Mouse (Mus musculus) megakaryocyte-erythroid progenitor cell, adult 5-6 weeks (primary cell): ENCODE measurements around the gene Vtcn1. TPM values are rescaled to one million over a fixed set of nuclear protein-coding genes. Genes with fewer than 3 reads are reported as not detected.
A peak's percentile ranks its signal among the peaks of the same experiment; 100 is the strongest.

Experiments
- ATAC-seq: replicated peaks from 2 replicates; pipeline ENCODE4 v1.8.0; 2016; ENCODE audit warnings: mild to moderate bottlenecking, inconsistent platforms; ENCODE audit not compliant: severe bottlenecking, poor library complexity, low FRiP score, low TSS enrichment
- total RNA-seq, 2 experiments: library from RNA; stranded (forward) in 1 of 2; stranded (reverse) in 1 of 2; fragments of 200-1000, 215-1000 nt in 1 of 2; fragments of >200 nt in 1 of 2; fragmentation: Nextera tagmentation in 1 of 2; gene quantifications; 2 replicates each; pipeline ENCODE4 v1.2.3; 2014 to 2017

Gene Vtcn1
- total RNA-seq, 2 experiments from 2014 or later = not detected

DNA sequence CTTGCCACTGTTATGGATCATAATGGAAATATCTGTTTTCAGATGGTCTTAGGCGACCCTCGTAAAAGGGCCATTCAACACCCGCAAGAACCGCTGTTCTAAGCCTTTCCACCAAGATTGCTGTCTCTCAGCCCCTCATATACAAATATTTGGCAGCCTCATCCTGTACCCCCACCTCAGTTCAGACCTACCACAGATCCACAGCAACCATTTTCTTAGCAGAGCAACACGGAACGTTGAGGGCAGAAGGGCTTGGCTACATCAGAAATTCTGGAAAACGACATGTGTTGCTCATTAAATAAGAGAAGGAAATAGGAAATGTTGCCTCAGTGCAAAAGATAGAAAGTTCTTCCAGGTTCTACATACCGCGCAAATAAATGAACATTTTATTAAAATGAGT, 85.8 kb downstream of the Vtcn1 start:
- no peak for ATAC-seq

DNA sequence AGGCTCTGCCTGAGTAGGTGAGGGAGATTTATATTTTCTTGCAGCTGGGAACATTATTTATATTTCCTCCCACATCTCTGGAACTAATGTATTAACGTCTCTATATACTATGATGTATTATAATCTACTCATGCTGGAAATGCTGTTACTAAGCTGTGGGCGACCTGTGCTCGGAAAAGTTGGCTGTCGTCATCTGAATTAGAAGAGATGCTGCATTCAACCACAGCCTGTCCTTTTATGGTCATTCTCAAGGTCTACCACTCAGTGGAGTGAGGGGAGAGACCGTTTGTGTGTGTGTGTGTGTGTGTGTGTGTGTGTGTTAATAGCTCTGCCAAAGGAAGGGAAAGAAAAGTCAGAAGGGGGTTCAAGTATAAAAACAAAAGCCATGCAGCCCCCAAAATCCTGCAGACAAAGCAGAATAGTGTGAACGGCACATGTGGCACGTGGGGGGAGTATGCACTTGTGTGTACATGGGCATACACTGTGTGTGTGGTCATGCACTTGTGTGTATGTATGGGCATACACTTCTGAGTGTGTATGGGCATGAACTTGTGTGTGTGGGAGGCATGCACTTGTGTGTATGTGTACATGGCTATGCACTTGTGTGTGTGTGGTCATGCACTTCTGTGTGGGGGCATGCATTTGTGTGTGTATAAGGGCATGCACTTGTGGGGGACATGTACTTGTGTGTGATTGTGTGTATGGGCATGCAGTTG, 86.4 kb downstream of the Vtcn1 start:
- ATAC-seq = no peak

DNA sequence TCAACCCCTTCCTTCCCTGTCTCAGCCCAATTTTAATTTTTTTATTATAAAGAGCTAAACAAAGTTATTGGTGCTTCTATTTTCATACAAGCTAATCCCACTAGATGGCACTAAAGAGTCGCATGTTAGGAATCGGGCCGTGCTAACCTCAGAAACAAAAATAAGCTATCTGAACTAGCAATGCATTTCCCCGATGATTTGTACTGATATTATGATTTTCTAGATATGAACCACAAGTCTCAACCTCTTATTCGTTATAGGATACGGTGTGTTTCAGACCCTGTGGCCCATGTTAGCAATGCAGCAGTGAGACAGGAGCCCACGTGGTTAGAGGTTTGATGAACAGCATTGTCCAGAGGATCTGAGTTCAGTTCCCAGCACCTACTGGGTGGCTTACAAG, 91.6 kb downstream of the Vtcn1 start:
- ATAC-seq = peak; percentile 47

DNA sequence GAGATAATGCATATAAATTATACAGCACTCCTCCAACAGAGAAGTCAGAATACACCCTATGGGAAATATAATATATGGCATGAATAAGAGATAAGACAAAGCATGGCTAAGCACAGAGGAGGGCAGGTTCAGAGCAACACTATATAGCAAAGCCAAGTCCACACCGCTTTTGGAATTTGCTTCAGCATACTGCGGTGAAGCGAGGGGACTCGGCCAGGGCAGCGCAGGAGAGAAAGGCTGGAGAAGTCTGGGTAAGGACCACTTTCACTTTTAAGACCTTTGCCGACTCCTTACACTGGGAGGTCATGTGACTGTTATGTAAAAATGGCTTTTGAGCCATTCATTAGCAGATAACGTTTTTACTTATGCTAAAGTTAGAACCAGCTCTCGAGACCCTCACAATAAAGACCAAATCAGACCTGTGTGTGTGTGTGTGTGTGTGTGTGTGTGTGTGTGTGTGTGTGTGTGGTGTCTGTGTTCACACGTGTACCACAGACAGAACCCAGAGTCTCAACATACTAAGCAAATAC, 95.4 kb downstream of the Vtcn1 start:
- ATAC-seq = 0 out of 2 replicates have a peak, but pooled peaks have one; percentile 7

DNA sequence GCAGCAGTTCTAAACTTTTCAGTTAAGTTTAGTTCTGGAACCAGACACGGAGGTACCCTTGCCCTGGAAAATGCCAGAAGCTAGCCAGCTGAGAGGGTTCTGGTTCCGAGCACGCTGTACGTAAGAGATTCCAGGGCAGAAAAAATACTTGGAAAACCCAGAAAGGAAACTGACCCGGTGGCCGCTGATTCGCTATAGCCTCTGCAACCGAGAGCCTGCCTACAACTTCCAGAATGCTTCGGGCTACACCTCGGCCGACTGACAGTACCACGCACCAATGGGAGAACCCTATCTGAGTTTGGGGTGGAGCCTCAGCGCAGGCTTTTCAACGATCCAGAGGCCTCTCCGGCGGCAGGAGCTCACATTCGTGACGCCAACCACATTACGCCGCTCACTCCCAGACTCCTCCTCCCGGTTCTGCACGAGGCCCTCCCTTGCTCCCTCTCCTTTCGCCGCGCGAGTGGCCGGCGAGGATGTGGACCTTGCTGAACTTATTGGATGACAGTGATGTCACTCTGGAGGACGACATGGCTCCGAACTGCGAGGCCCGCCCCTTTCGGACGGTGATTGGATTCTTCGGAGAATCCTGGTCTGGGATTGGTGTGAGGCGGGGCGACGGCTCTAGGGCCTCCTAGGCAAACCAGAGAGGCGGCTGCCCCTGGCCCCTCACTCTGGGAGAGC, 96.7 kb downstream of the Vtcn1 start, which contains the start of gene Trim45:
TSS of gene Trim45 (plus strand) at position 378 of the 681 bp plus-strand sequence.
- peak; percentile 96 for ATAC-seq

DNA sequence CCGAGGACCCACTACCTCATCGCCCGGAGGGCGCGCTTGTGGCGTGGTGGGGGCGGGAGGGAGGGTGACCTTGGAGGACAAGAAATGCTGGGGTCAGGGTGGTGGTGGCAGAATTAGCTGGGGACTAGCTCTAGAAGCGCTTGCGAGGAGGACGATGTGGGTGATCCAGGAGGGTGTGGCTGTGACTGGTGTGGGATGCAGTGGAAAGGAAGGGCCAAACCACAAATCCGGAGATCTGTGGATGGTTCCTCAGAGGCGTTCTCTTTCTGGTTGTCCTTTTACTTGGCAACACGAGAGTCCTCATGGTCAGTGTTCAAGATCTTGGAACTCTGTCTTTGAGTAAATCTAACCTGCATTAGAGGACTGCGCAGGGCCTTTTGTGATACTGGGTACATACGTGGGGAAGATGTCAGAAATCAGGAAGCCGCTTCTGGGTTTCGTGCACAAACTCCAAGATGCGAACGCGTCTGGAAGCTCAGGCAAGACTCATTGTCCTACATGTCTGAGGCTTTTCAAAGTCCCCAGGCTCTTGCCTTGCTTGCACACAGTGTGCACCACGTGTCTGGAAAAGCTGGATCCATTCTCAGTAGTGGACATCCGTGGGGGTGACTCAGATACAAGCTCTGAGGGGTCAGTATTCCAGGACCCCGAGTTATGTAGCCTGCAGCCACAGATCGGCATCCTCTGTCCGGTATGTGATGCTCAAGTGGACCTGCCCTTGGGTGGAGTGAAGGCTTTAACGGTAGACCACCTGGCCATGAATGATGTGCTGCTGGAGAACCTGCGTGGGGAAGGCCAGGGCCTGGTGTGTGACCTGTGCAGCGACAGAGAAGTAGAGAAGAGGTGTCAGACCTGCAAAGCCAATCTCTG, 97.5 kb downstream of the Vtcn1 start:
- ATAC-seq = peak; percentile 12

DNA sequence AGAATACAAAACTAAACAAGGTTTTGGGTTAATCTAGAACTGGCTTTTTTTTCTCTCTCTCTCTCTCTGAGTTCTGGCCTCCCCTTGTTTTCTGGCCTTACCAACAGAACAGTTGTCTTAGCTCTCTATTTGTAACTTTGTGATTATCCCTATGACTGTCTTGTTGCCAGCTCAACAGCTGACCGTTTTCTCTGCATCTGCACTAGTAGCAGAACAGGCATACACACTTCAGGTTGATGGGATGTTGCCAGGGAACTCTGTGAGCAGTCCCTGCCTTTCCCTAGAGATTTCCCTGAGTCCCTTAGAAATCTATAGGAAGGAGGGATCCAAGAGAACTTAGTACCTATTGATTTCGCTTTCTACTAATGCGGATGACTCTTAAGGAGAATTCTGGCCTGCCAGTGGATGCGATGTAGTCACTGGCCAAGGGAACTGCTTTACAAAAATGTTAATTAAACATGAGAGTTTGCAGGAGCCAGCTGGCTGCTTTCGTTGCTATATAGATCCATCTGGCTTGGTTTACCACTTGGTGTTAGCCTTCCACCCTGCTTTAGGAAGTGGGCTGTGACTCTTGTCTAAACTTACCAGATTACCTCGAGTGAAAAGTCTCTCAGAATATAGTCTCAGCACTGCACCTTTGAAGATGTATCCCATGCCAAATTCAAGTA, 98.9 kb downstream of the Vtcn1 start:
- no peak for ATAC-seq

DNA sequence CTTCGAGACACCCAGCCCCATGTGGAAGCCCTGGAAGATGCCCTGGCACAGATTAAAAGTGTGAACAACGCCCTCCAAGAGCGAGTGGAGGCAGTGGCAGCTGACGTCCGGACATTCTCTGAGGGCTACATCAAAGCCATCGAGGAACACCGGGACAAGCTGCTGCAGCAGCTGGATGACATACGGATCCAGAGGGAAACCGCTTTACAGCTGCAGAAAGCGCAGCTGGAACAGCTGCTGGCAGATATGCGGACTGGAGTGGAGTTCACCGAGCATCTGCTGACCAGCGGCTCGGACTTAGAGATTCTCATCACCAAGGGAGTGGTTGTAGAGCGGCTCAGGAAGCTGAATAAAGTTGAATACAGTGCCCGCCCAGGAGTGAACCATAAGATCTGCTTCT, 99.9 kb downstream of the Vtcn1 start:
- no peak for ATAC-seq

DNA sequence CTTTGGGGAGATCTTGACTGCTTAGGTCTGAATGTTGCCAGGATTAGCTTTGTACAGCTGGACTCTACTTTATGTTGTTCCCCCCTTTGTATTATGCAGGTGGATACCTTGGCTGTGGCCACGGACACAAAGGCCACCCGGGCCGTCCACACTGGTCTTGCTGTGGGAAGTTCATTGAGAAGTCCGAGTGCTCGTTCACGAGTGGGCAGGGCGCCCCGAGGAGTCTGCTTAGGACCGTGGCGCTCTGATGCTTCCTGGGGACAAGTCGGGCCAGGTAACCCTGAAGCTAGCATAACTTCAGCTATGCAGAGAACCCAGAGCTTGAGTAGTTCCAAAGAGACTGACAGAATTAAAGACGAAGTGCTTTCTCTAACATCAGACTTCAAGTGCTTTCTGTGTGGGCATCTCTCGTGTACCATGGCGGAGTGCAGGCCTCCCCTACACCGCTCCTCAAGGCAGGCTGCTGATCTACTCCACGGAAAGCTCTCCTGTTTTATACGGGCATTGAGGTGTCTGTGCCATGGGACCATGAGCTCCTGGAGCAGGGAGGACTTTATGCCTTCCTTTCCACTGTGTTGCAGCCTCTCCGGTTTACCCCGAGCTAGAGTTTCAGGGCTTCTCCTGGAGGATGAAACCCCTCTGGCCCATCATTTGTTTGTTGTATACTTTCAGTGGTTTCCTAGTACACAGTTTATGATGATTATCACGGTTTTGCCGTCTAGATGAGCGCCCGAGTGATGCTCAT, 106.2 kb downstream of the Vtcn1 start:
- no peak for ATAC-seq

DNA sequence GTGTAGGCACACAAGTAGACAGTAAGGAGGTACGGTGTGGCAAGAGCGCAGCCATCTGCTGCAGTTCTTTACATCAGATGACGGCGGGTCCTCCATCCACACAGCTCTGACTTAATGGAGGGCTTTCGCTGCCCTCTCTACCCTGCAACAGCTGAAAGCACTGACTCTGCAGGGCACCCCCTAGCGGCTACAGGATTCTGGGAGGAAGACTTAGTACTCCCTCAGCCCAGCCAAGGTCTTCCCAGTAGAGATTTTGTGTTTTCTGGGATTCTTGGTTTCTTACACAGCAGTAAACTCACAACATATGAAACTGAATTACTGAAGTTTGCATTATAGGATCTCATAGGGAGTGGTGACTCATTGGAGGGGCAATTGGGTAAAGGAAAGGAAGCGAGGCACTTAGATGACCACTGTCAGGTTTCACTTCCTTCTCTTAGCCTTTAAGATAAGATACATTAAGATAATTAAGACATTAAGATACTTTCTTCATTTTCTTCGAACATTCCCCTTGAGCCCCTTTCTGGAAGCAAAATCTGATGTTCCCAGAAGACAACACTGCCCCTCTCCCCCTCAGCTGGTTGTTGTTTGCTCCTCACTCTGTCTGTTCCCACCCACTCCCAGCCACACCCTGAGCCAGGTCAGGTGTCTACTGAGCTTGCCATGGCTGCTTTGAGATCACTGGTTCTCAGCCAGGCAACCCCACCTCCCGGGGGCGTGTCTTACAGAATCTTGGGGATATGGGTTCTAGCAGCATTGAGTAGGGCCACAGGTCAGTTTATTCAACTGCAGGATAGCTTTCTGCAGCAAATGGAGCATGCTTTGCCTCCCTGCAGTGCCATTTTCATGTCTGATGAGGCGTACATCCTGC, 107.1 kb downstream of the Vtcn1 start:
- ATAC-seq = no peak; the same call in 1 of the 2 replicates

DNA sequence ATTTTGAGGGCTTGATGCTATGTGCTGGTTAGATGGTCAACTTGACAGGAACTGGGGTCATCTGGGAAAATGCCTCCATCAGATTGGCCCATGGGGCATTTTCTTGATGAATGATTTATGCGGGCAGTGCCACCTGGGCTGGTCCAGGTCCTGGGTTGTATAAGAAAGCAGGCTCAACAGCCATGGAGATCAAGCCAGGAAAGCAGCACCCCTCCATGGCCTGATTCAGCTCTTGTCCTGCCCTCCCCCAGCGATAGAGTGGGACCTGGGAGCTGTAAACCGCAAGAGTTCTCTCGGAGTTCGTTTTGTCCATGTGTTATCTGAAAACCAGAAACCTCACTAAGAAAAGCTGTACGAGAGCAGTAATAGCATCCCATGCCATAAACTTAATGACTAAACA, 110.3 kb downstream of the Vtcn1 start:
- no peak for ATAC-seq

DNA sequence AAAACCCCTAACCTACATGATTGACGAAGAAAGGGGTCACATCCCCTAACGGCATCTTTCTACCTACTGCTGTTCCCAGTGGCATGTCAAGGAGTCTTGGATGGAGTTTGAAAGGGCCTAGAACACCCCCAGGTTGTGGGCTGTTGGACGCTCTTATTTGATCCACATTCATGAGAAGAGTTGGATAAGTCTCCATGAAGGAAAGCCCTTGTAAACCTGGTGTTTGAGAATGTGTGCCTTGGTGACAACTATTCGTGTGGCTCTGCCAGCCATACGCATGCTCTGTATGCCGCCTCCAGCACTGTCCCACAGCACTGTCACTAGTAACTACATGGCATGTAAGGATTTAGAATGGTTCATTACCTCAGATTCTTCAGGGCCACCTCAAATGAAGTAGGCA, 110.9 kb downstream of the Vtcn1 start:
- no peak for ATAC-seq

DNA sequence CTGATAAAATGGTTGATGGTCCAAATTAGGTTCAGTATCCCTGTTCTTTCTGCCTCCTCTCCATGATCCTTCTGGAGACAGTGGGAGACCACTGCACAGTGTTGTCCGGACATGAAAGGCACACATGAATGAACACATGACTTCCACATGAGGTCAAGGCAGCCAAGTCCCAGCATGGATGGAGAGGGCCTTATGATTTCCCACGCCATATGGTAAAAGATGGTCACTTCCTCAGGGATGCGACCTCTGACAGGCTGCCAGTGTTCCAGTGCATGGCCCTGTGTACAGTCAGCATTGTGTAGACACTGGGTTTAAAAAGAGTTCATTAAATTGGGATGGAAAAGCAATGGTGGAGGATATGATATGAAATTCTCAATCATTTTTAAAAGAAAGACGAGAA, 113.0 kb downstream of the Vtcn1 start:
- ATAC-seq = no peak

DNA sequence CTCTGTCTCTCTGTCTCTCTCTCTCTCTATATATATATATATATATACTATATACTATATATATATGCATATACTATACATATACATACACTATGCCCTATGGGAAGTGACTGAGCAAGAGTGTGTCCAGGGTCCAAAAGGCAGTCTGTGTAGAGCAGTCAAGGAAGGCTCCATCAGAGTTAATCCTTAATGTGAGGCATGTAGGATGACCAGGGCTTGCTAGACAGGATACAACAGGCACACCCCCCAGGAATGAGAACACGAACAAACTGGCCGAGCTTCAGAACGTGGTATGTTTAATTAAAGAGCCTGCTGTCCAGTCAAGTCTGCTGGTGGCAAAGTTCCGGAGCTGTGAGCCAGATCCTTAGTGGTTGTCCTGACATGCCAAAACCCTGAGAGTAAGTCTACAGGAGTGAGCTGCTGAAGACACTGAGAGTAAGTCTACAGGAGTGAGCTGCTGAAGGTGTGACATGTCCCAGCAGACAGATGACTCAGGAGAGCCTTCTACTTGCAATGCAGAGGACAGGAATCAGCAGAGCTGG, 115.3 kb downstream of the Vtcn1 start:
- no peak for ATAC-seq
